Comparison of ENCODE assay signal across 14 mouse cellular contexts in the genomic region with DNA sequence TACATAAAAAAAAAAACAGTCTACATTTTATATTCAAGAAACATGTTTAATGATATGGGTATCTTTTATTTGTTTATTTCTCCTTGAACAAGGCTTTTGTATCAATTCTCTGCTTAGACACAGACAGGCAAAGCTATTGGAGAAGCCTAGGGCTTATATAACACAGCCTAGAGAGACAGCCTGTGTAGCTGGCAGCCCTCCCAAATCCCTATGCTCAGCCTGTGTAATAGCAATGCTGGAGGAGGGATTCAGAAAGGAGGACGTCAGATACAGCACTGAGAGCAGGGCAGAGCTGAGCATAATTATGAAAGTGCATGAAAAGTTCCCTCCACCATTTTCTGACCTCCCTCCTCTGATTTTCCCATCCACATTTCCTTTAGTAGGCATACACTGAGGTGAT.
DNase-seq lines count a peak whose midpoint lies in the region; ATAC-seq and TF ChIP-seq lines count a peak whose summit lies in the region.
"Had no signal": no experiment of that assay in that cellular context is flagged by ENCODE, and none has a peak within 500 bp of the region (broad histone marks: within the 10 kb centered on the region; RNA-seq: fewer than 3 reads in every experiment).

No protein-coding gene starts in this region.

- no peak overlapping the region for H3K9ac ChIP-seq in kidney, embryonic 14.5 days (ENCODE audit: low read depth, low read length)
- no peak overlapping the region for H3K9ac ChIP-seq in liver, postnatal 0 days (replicated peaks)
- H3K9ac ChIP-seq: embryonic facial prominence, embryonic 12.5 days; liver, embryonic 13.5 days; neural tube, embryonic 12.5 days had no signal

- H3K4me1 ChIP-seq in kidney, embryonic 14.5 days (ENCODE audit: control insufficient read depth, insufficient read depth, low read length) = no peaks in the 10 kb centered on the region
- no peaks in the 10 kb centered on the region for H3K4me1 ChIP-seq in liver, postnatal 0 days (ENCODE audit: insufficient read depth)
- H3K4me1 ChIP-seq: embryonic facial prominence, embryonic 12.5 days; hindbrain, embryonic 10.5 days; liver, embryonic 13.5 days; neural tube, embryonic 12.5 days had no signal

- H3K27me3 ChIP-seq in kidney, embryonic 14.5 days (ENCODE audit: control insufficient read depth, insufficient read depth, low read length) = no peaks in the 10 kb centered on the region
- no peaks in the 10 kb centered on the region for H3K27me3 ChIP-seq in liver, postnatal 0 days (ENCODE audit: insufficient read depth, low read length)
- H3K27me3 ChIP-seq: embryonic facial prominence, embryonic 12.5 days; liver, embryonic 13.5 days; neural tube, embryonic 12.5 days had no signal

- no peaks in the 10 kb centered on the region for H3K9me3 ChIP-seq in kidney, embryonic 14.5 days (ENCODE audit: control insufficient read depth, low read length)
- no peaks in the 10 kb centered on the region for H3K9me3 ChIP-seq in liver, postnatal 0 days (ENCODE audit: low read length)
- H3K9me3 ChIP-seq: embryonic facial prominence, embryonic 12.5 days; G1E; hindbrain, embryonic 10.5 days; liver, embryonic 13.5 days; neural tube, embryonic 12.5 days had no signal

- H3K4me3 ChIP-seq in kidney, embryonic 14.5 days (ENCODE audit: low read length) = no peak overlapping the region
- no peak overlapping the region for H3K4me3 ChIP-seq in liver, postnatal 0 days (ENCODE audit: low read depth, low read length)
- H3K4me3 ChIP-seq: embryonic facial prominence, embryonic 12.5 days; hindbrain, embryonic 10.5 days; liver, embryonic 13.5 days; neural tube, embryonic 12.5 days had no signal

- WGBS in kidney, embryonic 14.5 days = 48% methylated on average over 1 of the region's 1 CpGs
- 11% methylated on average over 1 of the region's 1 CpGs for WGBS in liver, postnatal 0 days (ENCODE audit: insufficient replicate concordance)

- no peak overlapping the region for H3K4me2 ChIP-seq in kidney, embryonic 14.5 days (replicated peaks; ENCODE audit: low read depth, low read length)
- H3K4me2 ChIP-seq in liver, postnatal 0 days (ENCODE audit: low read depth, low read length) = no peak overlapping the region
- H3K4me2 ChIP-seq: embryonic facial prominence, embryonic 12.5 days; liver, embryonic 13.5 days; neural tube, embryonic 12.5 days had no signal

- no peak overlapping the region for H3K27ac ChIP-seq in kidney, embryonic 14.5 days (ENCODE audit: low read depth, low read length)
- no peak overlapping the region for H3K27ac ChIP-seq in liver, postnatal 0 days (ENCODE audit: low read depth)
- H3K27ac ChIP-seq: embryonic facial prominence, embryonic 12.5 days; hindbrain, embryonic 10.5 days; liver, embryonic 13.5 days; neural tube, embryonic 12.5 days had no signal

- no peak for TF ChIP-seq CTCF in liver, postnatal 0 days (IDR thresholded peaks at IDR 0.05; ENCODE audit: low read depth)

- no peaks in the 10 kb centered on the region for H3K36me3 ChIP-seq in kidney, embryonic 14.5 days (ENCODE audit: control insufficient read depth, insufficient read depth, low read length)
- no peaks in the 10 kb centered on the region for H3K36me3 ChIP-seq in liver, postnatal 0 days (replicated peaks; ENCODE audit: insufficient read depth, low read length)
- H3K36me3 ChIP-seq: embryonic facial prominence, embryonic 12.5 days; G1E; hindbrain, embryonic 10.5 days; liver, embryonic 13.5 days; neural tube, embryonic 12.5 days had no signal

- no peak for ATAC-seq in kidney, embryonic 14.5 days (ENCODE audit: low FRiP score, low TSS enrichment)
- no peak for ATAC-seq in liver, postnatal 0 days

- peak; percentile 10 for DNase-seq in brain, embryonic 18.5 days (ENCODE audit: low read depth, low spot score)
- DNase-seq in cerebellum, adult 18-20 months = peak; percentile 41 to 51
- peak; percentile 14 to 60 for DNase-seq in frontal cortex, postnatal 36 days (ENCODE audit: low spot score in 2 of 2)
- peak; percentile 54 to 57 for DNase-seq in left cerebral cortex, postnatal 14 days (ENCODE audit: low spot score in 2 of 2)
- DNase-seq in spleen, postnatal 4 days (ENCODE audit: low spot score in 2 of 2) = no peak
- DNase-seq in liver, postnatal 0 days = no peak
- DNase-seq: heart, adult 11 months; kidney, postnatal 10 days; liver, embryonic 13.5 days had no signal

- no peak for TF ChIP-seq EP300 in liver, postnatal 0 days (IDR thresholded peaks at IDR 0.05; ENCODE audit: low read depth)

- intact Hi-C loops in left cerebral cortex, postnatal 14 days (cut with DNase I) = no loop called here

Comparison
In these comparisons a context has a peak if more than half of its experiments do, and no peak if none do; other contexts are left out.
1. DNase-seq: peak in brain, embryonic 18.5 days (single experiment), cerebellum, adult 18-20 months (2 of 2), frontal cortex, postnatal 36 days (2 of 2) and left cerebral cortex, postnatal 14 days (2 of 2); none in spleen, postnatal 4 days (0 of 2) and liver, postnatal 0 days (single experiment).